Mouse (Mus musculus): ENCODE measurements around the gene Adprhl1.

DNA sequence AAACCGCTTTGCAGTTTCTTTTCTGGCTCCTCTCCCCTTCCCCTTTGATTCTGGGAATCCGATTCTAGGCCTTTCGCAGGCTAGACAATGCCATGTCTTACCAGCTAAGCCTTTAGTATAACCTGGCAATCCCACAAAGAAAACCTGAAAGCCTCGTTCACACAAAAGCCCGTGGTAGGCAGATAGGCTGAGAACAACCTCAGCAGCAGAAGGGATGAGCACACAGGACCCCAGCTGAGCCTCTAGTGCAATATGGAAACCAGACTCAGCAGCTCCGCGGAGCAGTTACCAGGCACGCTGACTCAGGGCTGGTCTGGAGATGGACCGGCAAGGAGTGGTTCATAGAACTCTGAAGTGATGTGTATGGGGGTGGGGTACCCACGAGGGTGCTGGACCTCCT is 59.1 kb downstream of the Adprhl1 start:
- TF ChIP-seq TAL1 (IDR thresholded peaks at IDR 0.05; ENCODE audit: low read length) (no peak), GATA1 (IDR thresholded peaks at IDR 0.05; ENCODE audit: low read length) (no peak)

All from erythroblast, embryonic 14.5 days (primary cell).